Mouse (Mus musculus) testis, adult 2 months (tissue): ENCODE measurements around the gene Ctsz. TPM values are rescaled to one million over a fixed set of nuclear protein-coding genes. Genes with fewer than 3 reads are reported as not detected.

Experiments used
- H3K27ac ChIP-seq: fragments of 200-500 bp; 2 replicates; pipeline ENCODE4 v1.5.1; 2012; ENCODE audit warnings: low read depth, low read length; ENCODE audit not compliant: control insufficient read depth, insufficient read depth
- H3K27me3 ChIP-seq: fragments of 200-500 bp; 2 replicates; pipeline ENCODE4 v1.6.1; 2012; ENCODE audit warnings: mild to moderate bottlenecking, low read length, moderate library complexity; ENCODE audit not compliant: control insufficient read depth, insufficient read depth
- H3K36me3 ChIP-seq: fragments of 200-500 bp; 2 replicates; pipeline ENCODE4 v1.6.1; 2012; ENCODE audit warnings: mild to moderate bottlenecking, low read length; ENCODE audit not compliant: control insufficient read depth, insufficient read depth
- H3K4me1 ChIP-seq: fragments of 200-500 bp; 2 replicates; pipeline ENCODE4 v1.6.1; 2012; ENCODE audit warnings: low read length; ENCODE audit not compliant: control insufficient read depth, insufficient read depth
- H3K4me3 ChIP-seq: fragments of 200-500 bp; 2 replicates; pipeline ENCODE4 v1.5.1; 2012; ENCODE audit warnings: low read depth, mild to moderate bottlenecking, low read length, moderate library complexity, mixed read lengths; ENCODE audit not compliant: control insufficient read depth
- CTCF ChIP-seq: fragments of 200-500 bp; IDR thresholded peaks from 2 replicates; pipeline ENCODE4 v1.5.1; 2012; ENCODE audit warnings: low read depth, mild to moderate bottlenecking, inconsistent platforms, low read length, moderate library complexity; ENCODE audit not compliant: control insufficient read depth, insufficient read depth, insufficient replicate concordance
- POLR2A ChIP-seq: fragments of 200-500 bp; IDR thresholded peaks from 2 replicates; pipeline ENCODE4 v1.6.1; 2012; ENCODE audit warnings: low read depth, mild to moderate bottlenecking, inconsistent platforms, low read length, moderate library complexity; ENCODE audit not compliant: control insufficient read depth
- polyA plus RNA-seq: library from polyadenylated mRNA; depleted of rRNA; stranded (reverse); fragments of >200 nt; gene quantifications from 2 replicates; pipeline ENCODE4 v1.2.3, GENCODE M21; 2012

Ctsz gene
- polyA plus RNA-seq, 1 experiment: 9.3 TPM

DNA sequence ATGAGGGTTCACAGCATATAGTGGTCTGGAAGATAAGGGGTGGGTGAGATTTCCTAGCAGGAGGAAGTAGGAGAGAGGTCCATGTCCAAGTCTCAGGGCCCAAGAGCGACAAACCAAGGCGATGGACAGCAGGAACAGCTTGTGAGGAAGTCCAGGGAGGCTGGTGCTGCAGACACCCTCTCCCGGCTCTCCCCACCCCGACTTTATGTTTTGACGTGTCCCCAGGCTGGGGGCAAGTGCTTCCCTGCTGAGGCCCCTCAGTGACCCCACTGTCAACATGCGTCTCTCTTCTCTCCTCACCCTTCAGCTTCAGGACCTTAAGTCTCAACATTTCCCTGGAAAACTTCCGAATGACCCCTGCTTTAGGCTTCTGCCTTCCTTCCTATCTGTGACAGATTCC, 25.7 kb downstream of the Ctsz start:
- no peaks in the 10 kb centered on the region for H3K27me3 ChIP-seq
- TF ChIP-seq POLR2A: no peak
- no peak overlapping the region for H3K4me3 ChIP-seq
- no peak overlapping the region for H3K27ac ChIP-seq
- no peaks in the 10 kb centered on the region for H3K36me3 ChIP-seq
- peaks cover 8% of the 10 kb centered on the region for H3K4me1 ChIP-seq

DNA sequence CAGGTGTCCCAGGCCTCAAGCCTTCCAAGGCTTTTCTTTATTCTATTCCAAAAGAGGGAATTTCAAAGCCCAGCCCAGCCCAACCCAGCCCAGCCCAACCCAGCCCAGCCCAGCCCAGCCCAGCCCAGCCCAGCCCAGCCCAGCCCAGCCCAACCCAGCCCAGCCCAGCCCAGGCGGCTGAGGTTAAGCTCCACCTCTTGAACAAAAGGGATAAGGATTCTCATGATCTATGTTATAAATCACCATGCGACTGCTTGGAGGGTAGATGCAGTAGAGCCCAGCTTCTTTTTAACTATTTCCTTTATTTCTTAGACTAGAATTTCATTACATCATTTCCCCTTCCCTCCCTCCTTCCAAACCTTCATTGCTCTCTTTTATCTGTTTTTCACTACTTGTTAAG, 28.6 kb downstream of the Ctsz start:
- no peaks in the 10 kb centered on the region for H3K4me1 ChIP-seq
- H3K4me3 ChIP-seq: no peak overlapping the region
- H3K36me3 ChIP-seq: no peaks in the 10 kb centered on the region
- no peak overlapping the region for H3K27ac ChIP-seq
- no peaks in the 10 kb centered on the region for H3K27me3 ChIP-seq
- no peak for TF ChIP-seq POLR2A
- TF ChIP-seq CTCF: no peak

DNA sequence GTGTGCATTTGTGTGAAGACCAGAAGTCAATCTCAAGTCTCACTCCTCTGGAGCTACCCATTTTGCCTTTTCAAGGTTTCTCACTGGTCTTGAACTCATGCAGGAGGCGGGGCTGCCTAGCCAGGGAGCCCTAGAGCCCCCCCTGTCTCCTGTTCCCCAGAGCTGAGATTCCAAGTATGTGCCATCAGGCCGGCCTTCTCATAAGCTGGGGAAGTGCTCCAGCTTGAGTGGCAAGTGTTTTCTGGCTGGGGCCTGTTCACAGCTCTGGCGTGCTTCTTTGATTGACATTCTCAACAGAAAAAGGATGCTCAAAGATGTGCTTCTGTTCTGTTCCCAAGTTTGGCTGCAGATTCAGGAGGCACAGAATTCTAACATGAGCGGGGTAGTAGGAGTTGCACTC, 38.4 kb downstream of the Ctsz start:
- no peak overlapping the region for H3K27ac ChIP-seq
- no peaks in the 10 kb centered on the region for H3K36me3 ChIP-seq
- no peaks in the 10 kb centered on the region for H3K4me1 ChIP-seq
- no peaks in the 10 kb centered on the region for H3K27me3 ChIP-seq
- TF ChIP-seq CTCF (no peak), POLR2A (no peak)
- no peak overlapping the region for H3K4me3 ChIP-seq

DNA sequence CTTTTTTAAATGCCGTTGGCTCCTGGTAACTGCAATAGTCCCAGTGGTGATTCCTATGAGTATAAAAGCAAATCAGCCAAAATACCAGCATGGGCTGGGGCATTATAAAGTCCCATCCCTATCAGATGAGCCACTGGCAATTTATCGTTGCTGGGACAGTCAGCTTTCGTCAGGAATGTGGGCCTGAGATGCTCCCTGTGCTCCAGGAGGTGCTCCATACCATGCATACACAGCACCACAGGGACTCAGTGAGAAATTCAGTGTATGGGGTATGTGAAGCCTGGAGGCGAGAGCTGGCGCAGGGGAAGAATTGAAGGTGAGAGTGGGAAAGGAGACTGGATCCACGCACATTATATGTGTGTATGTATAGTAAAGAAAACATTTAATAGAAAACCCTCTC, 41.0 kb downstream of the Ctsz start:
- Histone ChIP-seq H3K27ac (no peak overlapping the region), H3K4me3 (no peak overlapping the region), H3K36me3 (no peaks in the 10 kb centered on the region), H3K27me3 (no peaks in the 10 kb centered on the region), H3K4me1 (no peaks in the 10 kb centered on the region)
- TF ChIP-seq POLR2A (no peak), CTCF (no peak)

DNA sequence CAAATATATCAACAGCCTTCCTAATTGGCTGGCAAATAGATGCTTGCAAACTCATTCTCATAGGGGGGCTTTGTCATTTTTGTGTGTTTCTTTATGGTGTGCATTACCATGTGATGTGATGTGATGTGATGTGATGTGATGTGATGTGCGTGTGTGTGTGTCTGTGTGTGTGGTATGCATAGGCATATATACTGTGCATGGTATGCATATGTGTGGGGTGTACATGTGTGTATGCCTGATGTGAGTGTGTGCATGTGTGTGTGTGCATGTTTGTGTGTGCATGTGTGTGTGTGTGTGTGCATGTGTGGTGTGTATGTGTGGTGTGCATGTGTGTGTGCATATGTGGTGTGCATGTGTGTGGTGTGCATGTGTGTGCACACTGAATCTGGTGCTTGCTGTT, 41.8 kb downstream of the Ctsz start:
- Histone ChIP-seq H3K4me3 (no peak overlapping the region), H3K36me3 (no peaks in the 10 kb centered on the region), H3K27ac (no peak overlapping the region), H3K27me3 (no peaks in the 10 kb centered on the region), H3K4me1 (no peaks in the 10 kb centered on the region)
- no peak for TF ChIP-seq POLR2A
- no peak for TF ChIP-seq CTCF

DNA sequence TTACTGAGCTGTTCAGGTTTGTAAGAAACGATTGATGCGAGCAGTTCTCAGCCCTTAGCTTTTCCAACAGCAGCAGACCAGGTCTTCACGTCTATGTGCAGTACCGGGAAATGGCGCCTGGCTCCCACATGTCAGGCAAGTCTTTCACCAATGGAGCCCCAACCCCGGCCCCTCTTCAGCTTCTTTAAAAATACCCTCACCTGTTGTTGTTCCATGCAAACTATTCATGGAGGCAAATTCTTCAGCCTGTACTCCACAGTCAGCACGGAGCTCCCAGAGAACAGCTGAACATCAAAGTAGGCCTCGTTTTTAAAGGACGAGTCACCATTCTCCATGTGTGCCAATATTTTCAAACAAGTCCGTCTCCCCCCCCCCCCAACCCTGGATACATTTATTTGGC, 42.2 kb downstream of the Ctsz start:
- H3K36me3 ChIP-seq: no peaks in the 10 kb centered on the region
- no peaks in the 10 kb centered on the region for H3K27me3 ChIP-seq
- H3K27ac ChIP-seq: no peak overlapping the region
- TF ChIP-seq CTCF (no peak), POLR2A (no peak)
- H3K4me3 ChIP-seq: no peak overlapping the region
- H3K4me1 ChIP-seq: no peaks in the 10 kb centered on the region

DNA sequence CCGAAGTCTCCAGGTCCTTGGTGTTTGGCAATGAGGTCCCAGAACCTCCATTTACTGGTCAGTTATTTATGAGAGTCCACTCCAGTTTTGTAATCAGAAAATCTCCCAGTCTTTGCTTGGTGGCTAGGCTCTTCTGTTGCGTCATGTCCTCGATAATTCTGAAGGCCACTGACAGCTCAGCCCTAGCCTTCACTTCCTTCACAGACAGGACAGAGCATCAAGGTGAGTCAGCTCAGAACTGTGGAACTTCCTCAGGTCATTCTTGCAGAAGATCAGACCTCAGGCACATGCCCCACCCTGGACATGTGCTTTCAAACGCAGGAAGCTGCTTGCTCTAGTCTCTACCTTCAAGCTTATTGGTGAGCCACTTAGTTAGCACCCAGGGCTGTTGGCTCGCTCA, 45.5 kb downstream of the Ctsz start:
- Histone ChIP-seq H3K36me3 (no peaks in the 10 kb centered on the region), H3K4me3 (no peak overlapping the region), H3K27me3 (no peaks in the 10 kb centered on the region), H3K27ac (no peak overlapping the region), H3K4me1 (peaks cover 2% of the 10 kb centered on the region; the same call in 1 of the 2 replicates)
- TF ChIP-seq POLR2A (no peak), CTCF (no peak)

DNA sequence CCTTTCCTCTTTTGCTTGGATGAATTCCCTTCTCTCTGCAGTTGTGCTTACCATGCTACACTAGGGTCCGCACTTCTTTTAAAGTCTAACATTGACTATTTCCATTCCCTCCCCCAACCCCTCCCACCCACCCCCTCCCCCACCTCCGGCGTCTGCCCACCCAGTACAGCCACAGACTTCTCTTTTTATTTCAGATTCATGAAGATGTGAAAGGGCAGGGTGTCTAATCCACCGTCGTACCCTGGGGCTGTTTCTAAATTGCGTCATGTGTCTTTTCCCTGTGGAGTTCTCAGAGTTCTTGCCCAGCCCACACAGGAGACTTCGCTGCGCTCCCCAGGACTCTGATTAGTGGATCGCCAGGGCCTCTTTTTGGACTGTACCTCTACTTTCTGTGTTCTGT, 46.3 kb downstream of the Ctsz start:
- Histone ChIP-seq H3K27ac (no peak overlapping the region), H3K4me3 (no peak overlapping the region), H3K36me3 (no peaks in the 10 kb centered on the region), H3K27me3 (no peaks in the 10 kb centered on the region), H3K4me1 (peaks cover 2% of the 10 kb centered on the region; the same call in 1 of the 2 replicates)
- TF ChIP-seq POLR2A (no peak), CTCF (no peak)
